Mouse (Mus musculus) kidney, embryonic 16.5 days (tissue): ENCODE results near the gene Gm21708. TPM values are rescaled to one million over a fixed set of nuclear protein-coding genes. Genes with fewer than 3 reads are reported as not detected.
"Not testable (repeated sequence)": the region's sequence is repeated elsewhere in the genome, so short reads cannot be mapped to it uniquely, and the experiment has no call there.

Experiments
- ATAC-seq: fragments of 200-750 bp; cut with Nextera tagmentation; 2 replicates; pipeline ENCODE4 v1.8.0; 2017; ENCODE audit warnings: moderate TSS enrichment; ENCODE audit not compliant: low FRiP score, low TSS enrichment
- H3K27ac ChIP-seq: fragments of 300-500 bp; sonication (generic); 2 replicates; pipeline ENCODE4 v1.5.1; 2014; ENCODE audit warnings: low read length
- H3K27me3 ChIP-seq: fragments of 300-500 bp; sonication (generic); 2 replicates; pipeline ENCODE4 v1.6.1; 2014; ENCODE audit warnings: low read length, control low read depth, mixed read lengths; ENCODE audit not compliant: insufficient read depth
- H3K36me3 ChIP-seq: fragments of 300-500 bp; sonication (generic); 2 replicates; pipeline ENCODE4 v1.6.1; 2014; ENCODE audit warnings: low read length, control low read depth, mixed read lengths; ENCODE audit not compliant: insufficient read depth
- H3K4me1 ChIP-seq: fragments of 300-500 bp; sonication (generic); 2 replicates; pipeline ENCODE4 v1.6.1; 2014; ENCODE audit warnings: low read length, control low read depth, mixed read lengths; ENCODE audit not compliant: insufficient read depth
- H3K4me2 ChIP-seq: fragments of 300-500 bp; sonication (generic); replicated peaks from 2 replicates; pipeline ENCODE4 v1.6.1; 2014; ENCODE audit warnings: low read depth, low read length
- H3K4me3 ChIP-seq: fragments of 300-500 bp; sonication (generic); 2 replicates; pipeline ENCODE4 v1.5.1; 2014; ENCODE audit warnings: mild to moderate bottlenecking, low read length
- H3K9ac ChIP-seq: fragments of 300-500 bp; sonication (generic); replicated peaks from 2 replicates; pipeline ENCODE4 v1.6.1; 2014; ENCODE audit warnings: low read length
- H3K9me3 ChIP-seq: fragments of 300-500 bp; sonication (generic); 2 replicates; pipeline ENCODE4 v1.6.1; 2016; ENCODE audit warnings: low read length, control low read depth
- WGBS: fragments of 180-500 bp; shearing (Covaris S2); extraction: QIAGEN DNeasy Blood & Tissue Kit; methylation state at CpG from one replicate; pipeline ENCODE4 v1.1.7; 2014; 5-methylcytosine and 5-hydroxymethylcytosine counted together
- polyA plus RNA-seq: library from polyadenylated mRNA; unstranded; fragments of >200 nt; fragmentation: Nextera tagmentation; extraction: Ambion mirVana; gene quantifications from 2 replicates; pipeline ENCODE4 v1.2.1, GENCODE M21; 2015

The Gm21708 gene
- polyA plus RNA-seq: not detected in 2 replicates

DNA sequence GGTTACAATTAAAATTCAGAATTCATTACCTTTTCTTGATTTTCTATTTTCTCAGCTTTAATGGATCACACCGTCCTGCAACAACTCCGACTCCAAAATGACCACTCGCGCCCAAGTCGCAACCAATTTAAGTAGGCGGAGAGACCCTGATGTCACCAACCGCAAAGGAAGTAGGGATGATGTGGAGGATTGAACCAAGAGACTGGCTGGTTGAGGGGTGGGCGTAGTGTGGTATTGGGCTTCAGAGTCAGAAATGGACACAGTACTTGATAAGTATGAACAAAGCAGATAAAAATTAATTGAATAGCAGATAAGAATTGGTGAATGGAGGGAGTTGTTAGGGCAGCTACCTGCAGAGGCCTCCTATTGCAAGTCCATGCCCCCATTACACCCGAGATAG, at the start of gene Gm21708, which contains the start of gene Gm21704:
TSS of gene Gm21708 (minus strand) at position 101 of the 400 bp plus-strand sequence.
TSS of gene Gm21704 (minus strand) at position 101 of the 400 bp plus-strand sequence.
- H3K27ac ChIP-seq, H3K9ac ChIP-seq, H3K36me3 ChIP-seq, H3K4me2 ChIP-seq, ATAC-seq, H3K9me3 ChIP-seq, H3K4me1 ChIP-seq, H3K4me3 ChIP-seq, H3K27me3 ChIP-seq: not testable (repeated sequence)
- WGBS: no CpG with 5 or more reads among the region's 9 CpGs

Other genes with a start within 250 kb of the Gm21708 start
- gene Gm21677, start 103.7 kb downstream of the Gm21708 start, polyA plus RNA-seq: not detected in 2 replicates
- not detected in 2 replicates for gene Gm21693, start 64.8 kb downstream of the Gm21708 start, polyA plus RNA-seq
- not detected in 2 replicates for gene Gm21704, start within 50 bp of the Gm21708 start, polyA plus RNA-seq